Mouse (Mus musculus) limb, embryonic 13.5 days (tissue): Measurements from ENCODE around the gene Olfr738. TPM values are rescaled to one million over a fixed set of nuclear protein-coding genes. Genes with fewer than 3 reads are reported as not detected.

ENCODE experiments used
- ATAC-seq: fragments of 200-750 bp; cut with Nextera tagmentation; 2 replicates; pipeline ENCODE4 v1.8.0; 2017; ENCODE audit warnings: low read depth, moderate number of reproducible peaks, moderate TSS enrichment; ENCODE audit not compliant: low FRiP score
- H3K27ac ChIP-seq: fragments of 300-500 bp; sonication (generic); 2 replicates; pipeline ENCODE4 v1.5.1; 2015; ENCODE audit warnings: inconsistent platforms, mild to moderate bottlenecking, moderate library complexity
- H3K27me3 ChIP-seq: fragments of 300-500 bp; sonication (generic); 2 replicates; pipeline ENCODE4 v1.6.1; 2015; ENCODE audit warnings: mild to moderate bottlenecking, inconsistent platforms
- H3K36me3 ChIP-seq: fragments of 300-500 bp; sonication (generic); 2 replicates; pipeline ENCODE4 v1.6.1; 2015; ENCODE audit warnings: inconsistent platforms, mild to moderate bottlenecking, moderate library complexity
- H3K4me1 ChIP-seq: fragments of 300-500 bp; sonication (generic); 2 replicates; pipeline ENCODE4 v1.6.1; 2015; ENCODE audit warnings: inconsistent platforms
- H3K4me2 ChIP-seq: fragments of 300-500 bp; sonication (generic); replicated peaks from 2 replicates; pipeline ENCODE4 v1.6.1; 2015; ENCODE audit warnings: inconsistent platforms, mild to moderate bottlenecking, moderate library complexity
- H3K4me3 ChIP-seq: fragments of 300-500 bp; sonication (generic); 2 replicates; pipeline ENCODE4 v1.5.1; 2015; ENCODE audit warnings: moderate library complexity, mild to moderate bottlenecking, inconsistent platforms
- H3K9ac ChIP-seq: fragments of 300-500 bp; sonication (generic); 2 replicates; pipeline ENCODE4 v1.6.1; 2015; ENCODE audit warnings: mild to moderate bottlenecking, inconsistent platforms
- H3K9me3 ChIP-seq: fragments of 300-500 bp; sonication (generic); 2 replicates; pipeline ENCODE4 v1.6.1; 2016; ENCODE audit warnings: inconsistent platforms
- WGBS: fragments of 180-500 bp; shearing (Covaris S2); methylation state at CpG from one replicate; pipeline ENCODE4 v1.1.7; 2015; 5-methylcytosine and 5-hydroxymethylcytosine counted together
- polyA plus RNA-seq: library from polyadenylated mRNA; unstranded; fragments of >200 nt; fragmentation: Nextera tagmentation; extraction: Ambion mirVana; gene quantifications from 2 replicates; pipeline ENCODE4 v1.2.1, GENCODE M21; 2015

Olfr738 gene
- polyA plus RNA-seq: not detected in 2 replicates

DNA sequence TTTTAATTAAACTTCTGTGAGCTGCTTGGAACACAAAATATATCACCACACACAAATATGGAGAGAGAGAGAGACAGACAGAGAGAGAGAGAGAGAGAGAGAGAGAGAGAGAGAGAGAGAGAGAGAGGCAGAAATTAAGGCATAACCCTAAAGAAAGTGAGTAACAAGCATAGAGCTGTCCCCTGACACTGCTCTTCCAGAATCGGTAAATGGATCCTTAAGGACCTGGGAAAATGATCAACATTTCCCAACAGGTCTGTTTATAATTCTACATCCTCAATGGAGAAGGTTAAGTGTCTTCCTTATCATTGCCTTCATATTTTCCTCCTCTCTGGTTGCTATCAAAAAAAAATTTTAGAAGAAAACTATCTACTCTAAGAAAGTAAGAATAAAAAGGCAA, at the start of gene Olfr738:
TSS of gene Olfr738 (plus strand) at position 301 of the 400 bp plus-strand sequence.
- Histone ChIP-seq H3K9ac (no peak within 1 kb of the TSS), H3K9me3 (no peaks in the 10 kb centered on the region), H3K4me2 (no peak within 1 kb of the TSS), H3K27ac (no peak within 1 kb of the TSS), H3K4me3 (no peak within 1 kb of the TSS), H3K27me3 (no peaks in the 10 kb centered on the region), H3K36me3 (no peaks in the 10 kb centered on the region), H3K4me1 (no peaks in the 10 kb centered on the region)
- 73% methylated on average over 1 of the region's 1 CpGs for WGBS
- ATAC-seq: no peak

DNA sequence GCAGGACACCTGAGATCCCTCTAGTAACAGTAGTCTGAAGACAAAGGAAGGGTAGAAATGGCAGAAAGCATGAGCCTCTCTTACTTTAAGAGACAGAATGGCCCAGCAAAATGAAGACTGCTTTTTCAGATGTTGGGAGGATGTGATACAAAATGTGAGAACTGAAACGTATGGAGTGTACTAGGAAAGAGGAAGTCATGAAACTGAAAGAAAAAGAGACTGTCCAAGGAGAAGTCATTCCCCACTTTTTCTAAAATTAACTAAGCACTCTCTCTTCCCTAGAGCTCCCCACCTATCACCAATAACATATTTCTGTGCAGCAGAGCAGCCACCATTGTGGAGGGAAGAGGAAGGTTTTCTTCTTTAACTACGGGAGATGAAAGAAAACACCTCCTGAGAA, 49.8 kb upstream of the Olfr738 start, which contains the start of gene Tlr11:
TSS of gene Tlr11 (plus strand) at position 322 of the 400 bp plus-strand sequence.
- no peaks in the 10 kb centered on the region for H3K9me3 ChIP-seq
- H3K9ac ChIP-seq: no peak within 1 kb of the TSS
- H3K4me2 ChIP-seq: no peak within 1 kb of the TSS
- H3K4me3 ChIP-seq: no peak within 1 kb of the TSS
- H3K4me1 ChIP-seq: no peaks in the 10 kb centered on the region
- H3K27ac ChIP-seq: no peak within 1 kb of the TSS
- 74% methylated on average over 2 of the region's 2 CpGs for WGBS
- no peak for ATAC-seq
- no peaks in the 10 kb centered on the region for H3K27me3 ChIP-seq
- H3K36me3 ChIP-seq: no peaks in the 10 kb centered on the region

DNA sequence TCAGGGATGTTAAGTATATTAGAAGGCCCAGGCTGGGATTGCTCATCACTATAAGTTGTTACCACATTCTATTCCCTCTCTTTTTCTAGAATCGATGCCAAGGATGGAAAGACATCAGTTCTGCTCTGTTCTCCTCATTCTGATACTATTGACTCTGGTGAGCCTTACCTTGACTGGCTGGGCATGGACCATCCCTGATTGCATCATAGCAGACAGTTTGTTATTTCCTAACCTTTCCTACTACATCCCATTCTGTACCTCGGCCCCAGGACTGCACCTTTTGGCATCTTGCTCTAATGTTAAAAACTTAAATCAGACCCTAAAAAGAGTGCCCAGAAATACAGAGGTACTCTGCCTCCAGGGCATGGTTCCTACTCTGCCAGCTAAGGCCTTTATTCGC, 46.9 kb upstream of the Olfr738 start:
- Histone ChIP-seq H3K27ac (no peak overlapping the region), H3K27me3 (no peaks in the 10 kb centered on the region), H3K4me3 (no peak overlapping the region), H3K9ac (no peak overlapping the region), H3K36me3 (no peaks in the 10 kb centered on the region), H3K9me3 (no peaks in the 10 kb centered on the region), H3K4me2 (no peak overlapping the region), H3K4me1 (no peaks in the 10 kb centered on the region)
- ATAC-seq: no peak
- 83% methylated on average over 3 of the region's 3 CpGs for WGBS

DNA sequence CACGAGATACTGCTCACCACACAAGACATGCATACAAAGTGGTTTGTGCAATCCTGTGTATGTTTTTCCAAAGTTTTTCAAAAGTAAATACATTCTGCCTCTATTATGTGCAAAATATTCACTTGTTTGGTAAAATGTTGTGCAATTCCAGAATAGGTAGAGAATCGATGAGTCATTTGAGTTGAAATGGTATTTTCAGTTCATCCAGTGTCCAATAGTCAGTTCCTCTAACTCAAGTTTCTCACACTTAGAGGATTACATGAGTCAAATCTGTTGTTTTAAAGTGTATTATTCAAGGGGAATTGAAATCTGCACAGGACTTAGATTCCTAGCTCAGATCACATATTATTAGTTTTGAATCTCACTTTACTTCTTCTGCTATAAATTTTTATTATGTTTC, 43.8 kb upstream of the Olfr738 start:
- no peak for ATAC-seq
- Histone ChIP-seq H3K9me3 (no peaks in the 10 kb centered on the region), H3K27ac (no peak overlapping the region), H3K4me1 (no peaks in the 10 kb centered on the region), H3K36me3 (no peaks in the 10 kb centered on the region), H3K4me2 (no peak overlapping the region), H3K9ac (no peak overlapping the region), H3K27me3 (no peaks in the 10 kb centered on the region), H3K4me3 (no peak overlapping the region)
- 80% methylated on average over 2 of the region's 2 CpGs for WGBS

DNA sequence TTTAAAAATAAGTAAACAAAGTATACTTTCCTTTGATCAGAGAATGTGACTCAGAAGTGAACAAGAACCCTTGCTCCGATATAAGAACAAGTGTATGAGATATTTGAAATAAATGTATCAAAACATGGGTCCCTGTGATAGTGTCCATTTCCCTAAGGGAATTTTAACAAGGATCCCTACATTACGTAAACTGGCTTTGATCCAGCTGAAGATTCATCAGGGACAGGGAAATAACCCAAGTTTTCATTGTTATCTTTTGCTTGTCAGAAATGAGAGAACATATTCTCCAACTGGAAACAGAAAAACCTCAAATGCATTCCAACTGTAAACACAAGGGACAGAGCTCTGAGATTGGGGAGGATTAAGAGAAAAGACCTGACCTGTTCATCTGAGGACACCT, 26.5 kb upstream of the Olfr738 start, which contains the start of gene Olfr736:
TSS of gene Olfr736 (plus strand) at position 301 of the 400 bp plus-strand sequence.
- Histone ChIP-seq H3K4me1 (no peaks in the 10 kb centered on the region), H3K27ac (no peak within 1 kb of the TSS), H3K27me3 (no peaks in the 10 kb centered on the region), H3K36me3 (no peaks in the 10 kb centered on the region), H3K4me3 (no peak within 1 kb of the TSS), H3K9me3 (no peaks in the 10 kb centered on the region), H3K9ac (no peak within 1 kb of the TSS), H3K4me2 (no peak within 1 kb of the TSS)
- ATAC-seq: no peak
- WGBS: 85% methylated on average over 2 of the region's 2 CpGs

DNA sequence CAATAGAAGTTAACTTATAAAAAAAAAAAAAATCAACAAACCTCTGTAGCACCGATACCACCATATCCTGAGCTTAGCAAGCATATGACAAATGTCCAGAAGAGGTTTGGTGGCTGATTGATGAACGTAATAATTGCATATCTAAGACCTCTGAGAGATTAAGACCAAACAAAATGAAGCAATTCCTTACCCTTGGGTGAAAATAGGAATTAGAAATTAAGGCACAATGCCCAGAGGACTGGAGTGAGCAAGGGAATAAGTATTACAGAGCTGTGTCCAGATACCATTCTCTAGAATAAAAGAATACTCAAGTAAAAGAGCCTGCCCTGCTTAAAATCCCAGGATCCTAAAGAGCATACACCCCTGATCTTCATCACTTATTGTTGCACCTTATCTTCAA, 11.0 kb downstream of the Olfr738 start, which contains the start of gene Olfr739:
TSS of gene Olfr739 (plus strand) at position 301 of the 400 bp plus-strand sequence.
- 68% methylated on average over 2 of the region's 2 CpGs for WGBS
- H3K27ac ChIP-seq: no peak within 1 kb of the TSS
- H3K27me3 ChIP-seq: no peaks in the 10 kb centered on the region
- ATAC-seq: no peak
- H3K4me1 ChIP-seq: no peaks in the 10 kb centered on the region
- no peaks in the 10 kb centered on the region for H3K36me3 ChIP-seq
- H3K4me2 ChIP-seq: no peak within 1 kb of the TSS
- no peaks in the 10 kb centered on the region for H3K9me3 ChIP-seq
- H3K9ac ChIP-seq: no peak within 1 kb of the TSS
- no peak within 1 kb of the TSS for H3K4me3 ChIP-seq

DNA sequence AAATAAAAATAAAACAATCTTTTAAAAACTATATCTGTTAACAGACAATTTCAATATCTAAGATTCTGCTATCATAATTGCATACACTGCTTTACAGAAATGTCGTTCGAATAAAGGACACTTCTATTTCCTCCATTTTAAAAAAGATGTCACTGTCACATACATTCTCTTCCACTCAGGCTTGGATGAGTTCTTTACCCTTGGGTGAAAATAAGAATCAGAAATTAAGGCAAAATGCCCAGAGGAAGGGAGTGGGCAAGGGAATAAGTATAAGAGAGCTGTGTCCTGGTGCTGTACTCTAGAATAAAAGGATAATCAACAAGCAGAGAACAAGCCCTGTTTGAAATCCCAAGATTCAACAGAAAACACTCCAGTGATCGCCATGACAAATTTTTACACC, 37.9 kb downstream of the Olfr738 start, which contains the start of gene Olfr740:
TSS of gene Olfr740 (plus strand) at position 301 of the 400 bp plus-strand sequence.
- H3K4me1 ChIP-seq: no peaks in the 10 kb centered on the region
- H3K27ac ChIP-seq: no peak within 1 kb of the TSS
- no peaks in the 10 kb centered on the region for H3K27me3 ChIP-seq
- no peak within 1 kb of the TSS for H3K4me3 ChIP-seq
- WGBS: 82% methylated on average over 3 of the region's 3 CpGs
- H3K9me3 ChIP-seq: 0 out of 2 replicates have a peak, but pooled peaks cover 2% of the 10 kb centered on the region
- no peak within 1 kb of the TSS for H3K4me2 ChIP-seq
- no peaks in the 10 kb centered on the region for H3K36me3 ChIP-seq
- ATAC-seq: no peak
- no peak within 1 kb of the TSS for H3K9ac ChIP-seq

Other genes starting within 250 kb of the Olfr738 start
- not detected in 2 replicates for gene Olfr730, start 219.4 kb upstream of the Olfr738 start, polyA plus RNA-seq
- not detected in 2 replicates for gene Olfr731, start 165.7 kb upstream of the Olfr738 start, polyA plus RNA-seq
- not detected in 2 replicates for gene Olfr732, start 123.4 kb upstream of the Olfr738 start, polyA plus RNA-seq
- gene Olfr733, start 106.0 kb upstream of the Olfr738 start, polyA plus RNA-seq: not detected in 2 replicates
- not detected in 2 replicates for gene Olfr734, start 80.8 kb upstream of the Olfr738 start, polyA plus RNA-seq
- gene Olfr735, start 58.7 kb upstream of the Olfr738 start, polyA plus RNA-seq: not detected in 2 replicates
- not detected in 2 replicates for gene Tlr11, start 49.7 kb upstream of the Olfr738 start, polyA plus RNA-seq
- not detected in 2 replicates for gene Olfr736, start 26.4 kb upstream of the Olfr738 start, polyA plus RNA-seq
- gene Olfr739, start 11.1 kb downstream of the Olfr738 start, polyA plus RNA-seq: not detected in 2 replicates
- not detected in 2 replicates for gene Olfr740, start 38.0 kb downstream of the Olfr738 start, polyA plus RNA-seq
- not detected in 2 replicates for gene Olfr741, start 65.2 kb downstream of the Olfr738 start, polyA plus RNA-seq
- gene Olfr742, start 96.0 kb downstream of the Olfr738 start, polyA plus RNA-seq: not detected in 2 replicates
- gene Olfr743, start 114.3 kb downstream of the Olfr738 start, polyA plus RNA-seq: not detected in 2 replicates
- gene Olfr744, start 207.3 kb downstream of the Olfr738 start, polyA plus RNA-seq: not detected in 2 replicates
- gene Olfr745, start 231.8 kb downstream of the Olfr738 start, polyA plus RNA-seq: not detected in 2 replicates
- not detected in 2 replicates for gene Olfr746, start 239.5 kb downstream of the Olfr738 start, polyA plus RNA-seq